9 mouse cellular contexts compared by ENCODE assay signal in genomic region chr2:180117485-180118194, GRCm38 (mm10). TPM values are rescaled to one million over a fixed set of nuclear protein-coding genes. Genes with fewer than 3 reads are reported as not detected.
DNase-seq lines count a peak whose midpoint lies in the region; ATAC-seq lines count a peak whose summit lies in the region.
"Had no signal": no experiment of that assay in that cellular context is flagged by ENCODE, and none has a peak within 500 bp of the region (broad histone marks: within the 10 kb centered on the region; RNA-seq: fewer than 3 reads in every experiment).

No protein-coding gene starts in this region.

- WGBS in heart, embryonic 12.5 days: 14% methylated on average over 13 of the region's 13 CpGs
- WGBS in midbrain, embryonic 16.5 days: 8% methylated on average over 12 of the region's 13 CpGs

- peak; percentile 34 for DNase-seq in adrenal gland, adult 8-10 months
- DNase-seq in adrenal gland, adult 18-20 months (ENCODE audit: low spot score in 2 of 2): no peak
- peak; percentile 15 to 31 for DNase-seq in urinary bladder, adult 18-20 months (ENCODE audit: low spot score in 2 of 2)
- DNase-seq in urinary bladder, adult 2 months (ENCODE audit: low spot score): no peak
- DNase-seq in left cerebral cortex, postnatal 36 days (ENCODE audit: low spot score in 2 of 2): peak; percentile 62 to 69
- DNase-seq in thymus, postnatal 25 days: peak; percentile 23

- H3K4me3 ChIP-seq in heart, embryonic 12.5 days: no peak overlapping the region
- H3K4me3 ChIP-seq in midbrain, embryonic 16.5 days (ENCODE audit: low read depth, low read length): no peak overlapping the region

- peaks cover 51% of the 10 kb centered on the region for H3K4me1 ChIP-seq in heart, embryonic 12.5 days (replicated peaks)
- peaks cover 30% of the 10 kb centered on the region for H3K4me1 ChIP-seq in midbrain, embryonic 16.5 days (ENCODE audit: control insufficient read depth, insufficient read depth, low read length)

- H3K9me3 ChIP-seq in heart, embryonic 12.5 days (replicated peaks): no peaks in the 10 kb centered on the region
- no peaks in the 10 kb centered on the region for H3K9me3 ChIP-seq in midbrain, embryonic 16.5 days (replicated peaks; ENCODE audit: control insufficient read depth, low read length, poor library complexity, severe bottlenecking)

- H3K27me3 ChIP-seq in heart, embryonic 12.5 days (replicated peaks): no peaks in the 10 kb centered on the region
- no peaks in the 10 kb centered on the region for H3K27me3 ChIP-seq in midbrain, embryonic 16.5 days (ENCODE audit: control insufficient read depth, insufficient read depth, low read depth, low read length)

- no peak overlapping the region for H3K27ac ChIP-seq in heart, embryonic 12.5 days (ENCODE audit: poor library complexity, severe bottlenecking)
- H3K27ac ChIP-seq in midbrain, embryonic 16.5 days (ENCODE audit: low read length): peak overlapping the region; percentile 82

- H3K9ac ChIP-seq in heart, embryonic 12.5 days: no peak overlapping the region
- H3K9ac ChIP-seq in midbrain, embryonic 16.5 days (ENCODE audit: low read depth, low read length): peak overlapping the region; percentile 37; the same call in 1 of the 2 replicates

- 0 out of 2 replicates have a peak overlapping the region, but pooled peaks have one; percentile 5 for H3K4me2 ChIP-seq in heart, embryonic 12.5 days
- peak overlapping the region; percentile 74 for H3K4me2 ChIP-seq in midbrain, embryonic 16.5 days (ENCODE audit: low read length)

- H3K36me3 ChIP-seq in heart, embryonic 12.5 days: no peaks in the 10 kb centered on the region
- H3K36me3 ChIP-seq in midbrain, embryonic 16.5 days (ENCODE audit: control insufficient read depth, insufficient read depth, low read length): no peaks in the 10 kb centered on the region

- intact Hi-C loops in left cerebral cortex, postnatal 36 days (cut with DNase I): no loop called here

- no peak for ATAC-seq in heart, embryonic 12.5 days (ENCODE audit: insufficient number of reproducible peaks, low FRiP score)
- peak; percentile 30; the same call in 1 of the 2 replicates for ATAC-seq in midbrain, embryonic 16.5 days

RNA-seq across cellular contexts. Expression of gene Osbpl2, which starts 1.5 kb away (rescaled TPM):
- 10 to 100 TPM; 41.8 to 61.6 (median 48.6) TPM for total RNA-seq in adrenal gland, adult 8-10 months (2022)
- 10 to 100 TPM; 36.9 to 37.5 TPM for total RNA-seq in adrenal gland, adult 18-20 months (2021)
- polyA plus RNA-seq in urinary bladder, adult 2 months (2012; rRNA removed): 87.1 and 92.1 TPM in 2 replicates
- 37.2 and 37.5 TPM in 2 replicates for polyA plus RNA-seq in heart, embryonic 12.5 days (2016; fragmentation: Nextera tagmentation; extraction: Ambion mirVana)
- 10 to 100 TPM; 44.2 to 50.4 TPM for total RNA-seq in left cerebral cortex, postnatal 36 days (2021)
- polyA plus RNA-seq in midbrain, embryonic 16.5 days (2015; fragmentation: Nextera tagmentation; extraction: Ambion mirVana): 75.5 and 76.1 TPM in 2 replicates

RNA-seq across cellular contexts. Expression of gene Hrh3, which starts 13.4 kb away (rescaled TPM):
- total RNA-seq in adrenal gland, adult 8-10 months (2022): under 1 TPM; 0.17 to 0.89 (median 0.27) TPM
- under 1 TPM in 1 of 2 experiments, not detected in 1; 0.10 TPM for total RNA-seq in adrenal gland, adult 18-20 months (2021)
- polyA plus RNA-seq in urinary bladder, adult 2 months (2012; rRNA removed): 2.9 and 3.2 TPM in 2 replicates
- polyA plus RNA-seq in heart, embryonic 12.5 days (2016; fragmentation: Nextera tagmentation; extraction: Ambion mirVana): not detected in 2 replicates
- 10 to 100 TPM; 94.8 to 99.4 TPM for total RNA-seq in left cerebral cortex, postnatal 36 days (2021)
- polyA plus RNA-seq in midbrain, embryonic 16.5 days (2015; fragmentation: Nextera tagmentation; extraction: Ambion mirVana): 3.3 TPM in 2 replicates
- total RNA-seq: neutrophil, adult 5-6 weeks had no signal

RNA-seq across cellular contexts. Expression of gene Mtg2, which starts 47.3 kb away (rescaled TPM):
- total RNA-seq in adrenal gland, adult 8-10 months (2022): 10 to 100 TPM; 17.3 to 26.1 (median 21.6) TPM
- 10 to 100 TPM; 14.6 to 15.3 TPM for total RNA-seq in adrenal gland, adult 18-20 months (2021)
- polyA plus RNA-seq in urinary bladder, adult 2 months (2012; rRNA removed): 25.0 and 33.0 TPM in 2 replicates
- polyA plus RNA-seq in heart, embryonic 12.5 days (2016; fragmentation: Nextera tagmentation; extraction: Ambion mirVana): 23.7 and 24.4 TPM in 2 replicates
- 10 to 100 TPM; 12.6 to 19.1 TPM for total RNA-seq in left cerebral cortex, postnatal 36 days (2021)
- polyA plus RNA-seq in midbrain, embryonic 16.5 days (2015; fragmentation: Nextera tagmentation; extraction: Ambion mirVana): 34.9 and 35.7 TPM in 2 replicates

RNA-seq across cellular contexts. Expression of gene Adrm1, which starts 53.6 kb away (rescaled TPM):
- 100 to 1,000 TPM; 158 to 178 (median 163) TPM for total RNA-seq in adrenal gland, adult 8-10 months (2022)
- 100 to 1,000 TPM; 179 to 198 TPM for total RNA-seq in adrenal gland, adult 18-20 months (2021)
- polyA plus RNA-seq in urinary bladder, adult 2 months (2012; rRNA removed): 84.3 and 84.4 TPM in 2 replicates
- polyA plus RNA-seq in heart, embryonic 12.5 days (2016; fragmentation: Nextera tagmentation; extraction: Ambion mirVana): 150 and 154 TPM in 2 replicates
- 100 to 1,000 TPM in 1 of 2 experiments, 10 to 100 TPM in 1; 95.4 to 105 TPM for total RNA-seq in left cerebral cortex, postnatal 36 days (2021)
- polyA plus RNA-seq in midbrain, embryonic 16.5 days (2015; fragmentation: Nextera tagmentation; extraction: Ambion mirVana): 201 and 206 TPM in 2 replicates

Comparison
In these comparisons a context has a peak if more than half of its experiments do, and no peak if none do; other contexts are left out.
1. DNase-seq: peak in adrenal gland, adult 8-10 months (single experiment), urinary bladder, adult 18-20 months (2 of 2), left cerebral cortex, postnatal 36 days (2 of 2) and thymus, postnatal 25 days (single experiment); none in adrenal gland, adult 18-20 months (0 of 2) and urinary bladder, adult 2 months (single experiment).
2. RNA of gene Hrh3, which starts 13.4 kb away (total RNA-seq): 94.8 to 99.4 TPM in left cerebral cortex, postnatal 36 days; 0.17 to 0.89 TPM in adrenal gland, adult 8-10 months and 0.10 TPM in adrenal gland, adult 18-20 months; every median in the first group is over 10 times any median in the second.